Mouse (Mus musculus): ENCODE results near the gene Ubc.

DNA sequence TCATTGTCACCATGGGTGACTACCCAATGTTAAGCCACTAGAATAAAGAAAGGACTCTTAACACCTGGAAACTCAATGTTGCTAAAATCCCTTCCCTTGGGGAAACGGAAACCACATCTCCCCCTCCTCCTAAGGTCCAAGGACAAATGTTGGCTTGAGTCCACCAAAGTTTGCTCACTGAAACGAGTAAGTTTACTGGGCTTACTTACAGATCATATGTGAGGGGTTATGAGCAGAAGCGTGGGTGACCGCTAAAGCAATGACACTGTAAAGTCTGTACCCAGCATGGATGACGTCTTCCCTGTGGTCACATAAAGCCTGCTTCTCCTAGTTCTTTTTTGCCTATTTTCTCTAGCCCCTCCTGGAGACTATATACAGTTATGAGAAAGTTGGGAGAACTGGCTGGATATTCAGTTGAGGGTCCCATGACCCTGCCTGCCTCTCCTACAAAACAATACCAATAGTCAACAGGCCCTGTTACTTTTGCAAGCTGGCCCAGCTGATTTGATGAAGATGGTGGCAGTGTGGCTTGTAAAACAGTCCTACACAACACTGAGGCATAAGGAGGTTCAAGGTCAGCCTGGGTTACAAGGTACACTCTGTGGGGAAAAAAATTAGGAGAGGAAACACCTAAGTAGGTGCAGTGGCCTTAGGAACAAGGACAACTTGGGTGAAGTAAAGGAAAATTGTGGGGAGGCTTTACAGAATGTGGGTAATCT, 7.9 kb downstream of the Ubc start:
- TF ChIP-seq GATA1 (IDR thresholded peaks at IDR 0.05; ENCODE audit: borderline replicate concordance, low read length) (no peak), FLI1 (IDR thresholded peaks at IDR 0.05; ENCODE audit: low read length) (no peak)

All from megakaryocyte, embryonic 14.5 days (primary cell).